Mouse (Mus musculus) ovary, postnatal 10 days (tissue): ENCODE results near the gene Ccdc87.
"Not testable (repeated sequence)": the region's sequence is repeated elsewhere in the genome, so short reads cannot be mapped to it uniquely, and the experiment has no call there.

Experiments
- DNase-seq: peaks from one replicate; pipeline ENCODE4 v3.0.0; 2022; ENCODE audit warnings: low spot score

Gene Ccdc87

GRCm38 (mm10) chr19:4839149-4839548 lies at the start of gene Ccdc87, which contains the start of gene Ccs:
Ccdc87 (plus strand) TSS chr19:4839366.
Ccs (minus strand) TSS chr19:4839332.
- DNase-seq: peak; percentile 87

GRCm38 (mm10) chr19:4793281-4793830 lies 45.8 kb upstream of the Ccdc87 start:
- DNase-seq: no peak

GRCm38 (mm10) chr19:4793831-4794422 lies 45.2 kb upstream of the Ccdc87 start, which contains the start of gene Rbm4:
Rbm4 (minus strand) TSS chr19:4793901.
- peak; percentile 85 for DNase-seq

- no peak for DNase-seq
Measured at GRCm38 (mm10) chr19:4795929-4796328, 43.2 kb upstream of the Ccdc87 start.

- DNase-seq: no peak
Measured at GRCm38 (mm10) chr19:4797846-4798245, 41.3 kb upstream of the Ccdc87 start.

- no peak for DNase-seq
Measured at GRCm38 (mm10) chr19:4799083-4799482, 40.1 kb upstream of the Ccdc87 start.

GRCm38 (mm10) chr19:4802691-4803091 lies 36.5 kb upstream of the Ccdc87 start:
- DNase-seq: no peak

GRCm38 (mm10) chr19:4803283-4803682 lies 35.9 kb upstream of the Ccdc87 start:
- no peak for DNase-seq

GRCm38 (mm10) chr19:4810309-4810708 lies 28.9 kb upstream of the Ccdc87 start:
- DNase-seq: no peak

- DNase-seq: peak; percentile 18
Measured at GRCm38 (mm10) chr19:4810746-4811062, 28.5 kb upstream of the Ccdc87 start.

- peak; percentile 97 for DNase-seq
Measured at GRCm38 (mm10) chr19:4811063-4811908, 27.9 kb upstream of the Ccdc87 start, which contains the start of the genes Gm21992 and Rbm14. Gm21992 (minus strand) TSS chr19:4811612. Rbm14 (minus strand) TSS chr19:4811634.

GRCm38 (mm10) chr19:4811909-4812242 lies 27.3 kb upstream of the Ccdc87 start:
- no peak for DNase-seq

GRCm38 (mm10) chr19:4812334-4812949 lies 26.7 kb upstream of the Ccdc87 start:
- DNase-seq: not testable (repeated sequence)

GRCm38 (mm10) chr19:4813015-4813414 lies 26.2 kb upstream of the Ccdc87 start:
- no peak for DNase-seq

- DNase-seq: no peak
Measured at GRCm38 (mm10) chr19:4817182-4817835, 21.9 kb upstream of the Ccdc87 start.

- DNase-seq: peak; percentile 41
Measured at GRCm38 (mm10) chr19:4820678-4821303, 18.4 kb upstream of the Ccdc87 start.

- DNase-seq: no peak
Measured at GRCm38 (mm10) chr19:4828444-4829114, 10.6 kb upstream of the Ccdc87 start.

- DNase-seq: no peak
Measured at GRCm38 (mm10) chr19:4829156-4829555, 10.0 kb upstream of the Ccdc87 start.

- DNase-seq: no peak
Measured at GRCm38 (mm10) chr19:4833977-4834376, 5.2 kb upstream of the Ccdc87 start.

- no peak for DNase-seq
Measured at GRCm38 (mm10) chr19:4836096-4836495, 3.1 kb upstream of the Ccdc87 start.

GRCm38 (mm10) chr19:4837049-4837448 lies 2.1 kb upstream of the Ccdc87 start:
- no peak for DNase-seq
